In the genomic region with DNA sequence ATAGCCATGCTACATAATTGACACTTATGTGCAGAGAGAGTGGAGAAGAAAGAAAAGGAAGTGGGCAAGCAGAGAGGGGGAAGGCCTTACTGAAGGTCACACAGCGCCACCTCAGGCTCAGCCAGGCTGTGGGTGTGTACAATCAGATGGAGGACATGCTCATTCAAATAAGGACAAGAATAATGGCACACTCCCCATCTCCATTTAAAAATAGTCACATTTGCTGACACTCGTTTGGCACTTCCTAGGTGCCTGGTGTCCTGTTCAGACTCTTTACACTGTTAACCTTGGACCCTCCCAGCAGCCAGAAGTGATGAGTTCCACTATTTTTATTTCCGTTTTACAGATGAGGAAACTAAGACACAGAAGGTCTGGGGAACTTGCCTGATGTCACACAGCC, we compare ENCODE assay signal across 8 mouse cellular contexts. TPM values are rescaled to one million over a fixed set of nuclear protein-coding genes. Genes with fewer than 3 reads are reported as not detected.
DNase-seq lines count a peak whose midpoint lies in the region; ATAC-seq and TF ChIP-seq lines count a peak whose summit lies in the region.

No protein-coding gene starts in this region.

- 30% methylated on average over 3 of the region's 3 CpGs for WGBS in heart, embryonic 13.5 days
- WGBS in limb, embryonic 15.5 days = 55% methylated on average over 3 of the region's 3 CpGs
- WGBS in midbrain, embryonic 15.5 days = 48% methylated on average over 3 of the region's 3 CpGs

- peak; percentile 53 for TF ChIP-seq CTCF in gastrocnemius, adult 2 months (IDR thresholded peaks at IDR 0.05)

- intact Hi-C loops in gastrocnemius, adult 2 months (cut with DNase I) = loop anchor here (2.0 to 5.0 kb wide), 3 partner anchors 62 to 156 kb away; no protein-coding TSS in a partner anchor
- intact Hi-C loops in gastrocnemius, postnatal 36 days (cut with DNase I) = loop anchor here (2.0 kb wide), 1 partner anchor 106 kb away; no protein-coding TSS in a partner anchor

- peak; percentile 27 for ATAC-seq in common myeloid progenitor, adult 5-6 weeks (replicated peaks; ENCODE audit: low read depth, poor library complexity, severe bottlenecking)
- no peak for ATAC-seq in heart, embryonic 13.5 days (ENCODE audit: extremely low read depth, insufficient number of reproducible peaks, low FRiP score, low TSS enrichment)
- no peak for ATAC-seq in limb, embryonic 15.5 days (ENCODE audit: insufficient number of reproducible peaks, low FRiP score, low TSS enrichment, low read depth)
- ATAC-seq in midbrain, embryonic 15.5 days (replicated peaks) = 0 out of 2 replicates have a peak, but pooled peaks have one; percentile 0

- no peaks in the 10 kb centered on the region for H3K9me3 ChIP-seq in heart, embryonic 13.5 days
- H3K9me3 ChIP-seq in limb, embryonic 15.5 days = no peaks in the 10 kb centered on the region
- H3K9me3 ChIP-seq in midbrain, embryonic 15.5 days = no peaks in the 10 kb centered on the region

- H3K36me3 ChIP-seq in heart, embryonic 13.5 days = no peaks in the 10 kb centered on the region
- no peaks in the 10 kb centered on the region for H3K36me3 ChIP-seq in limb, embryonic 15.5 days
- no peaks in the 10 kb centered on the region for H3K36me3 ChIP-seq in midbrain, embryonic 15.5 days (replicated peaks)

- H3K27ac ChIP-seq in gastrocnemius, adult 2 months = peak overlapping the region; percentile 99
- H3K27ac ChIP-seq in heart, embryonic 13.5 days (replicated peaks) = peak overlapping the region; percentile 94
- H3K27ac ChIP-seq in limb, embryonic 15.5 days = peak overlapping the region; percentile 85
- peak overlapping the region; percentile 96 for H3K27ac ChIP-seq in midbrain, embryonic 15.5 days

- H3K9ac ChIP-seq in heart, embryonic 13.5 days = peak overlapping the region; percentile 98
- 0 out of 2 replicates have a peak overlapping the region, but pooled peaks have one; percentile 31 for H3K9ac ChIP-seq in limb, embryonic 15.5 days
- H3K9ac ChIP-seq in midbrain, embryonic 15.5 days = no peak overlapping the region

- peaks cover 63% of the 10 kb centered on the region for H3K4me1 ChIP-seq in heart, embryonic 13.5 days
- H3K4me1 ChIP-seq in limb, embryonic 15.5 days = peaks cover 52% of the 10 kb centered on the region
- H3K4me1 ChIP-seq in midbrain, embryonic 15.5 days = peaks cover 38% of the 10 kb centered on the region

- H3K27me3 ChIP-seq in heart, embryonic 13.5 days (replicated peaks) = peaks cover 7% of the 10 kb centered on the region
- H3K27me3 ChIP-seq in limb, embryonic 15.5 days = no peaks in the 10 kb centered on the region
- no peaks in the 10 kb centered on the region for H3K27me3 ChIP-seq in midbrain, embryonic 15.5 days (replicated peaks)

- peak overlapping the region; percentile 94 for H3K4me2 ChIP-seq in heart, embryonic 13.5 days
- peak overlapping the region; percentile 94 for H3K4me2 ChIP-seq in limb, embryonic 15.5 days
- H3K4me2 ChIP-seq in midbrain, embryonic 15.5 days = peak overlapping the region; percentile 72

- peak; percentile 72 for DNase-seq in gastrocnemius, adult 2 months
- DNase-seq in gastrocnemius, postnatal 36 days = no peak
- DNase-seq in thymus, postnatal 10 days (ENCODE audit: low spot score in 2 of 2) = peak; percentile 43 to 46
- no peak for DNase-seq in cerebellum, adult 8-10 months

- H3K4me3 ChIP-seq in gastrocnemius, adult 2 months = peak overlapping the region; percentile 99
- H3K4me3 ChIP-seq in heart, embryonic 13.5 days = peak overlapping the region; percentile 91
- H3K4me3 ChIP-seq in limb, embryonic 15.5 days = peak overlapping the region; percentile 95; the same call in 1 of the 2 replicates
- H3K4me3 ChIP-seq in midbrain, embryonic 15.5 days = no peak overlapping the region

RNA-seq across cellular contexts. Expression of a gene that starts 0.7 kb away (rescaled TPM):
- total RNA-seq in gastrocnemius, adult 2 months (2021) = 10 to 100 TPM; 67.0 to 91.9 TPM
- 10 to 100 TPM; 66.3 to 70.0 TPM for total RNA-seq in gastrocnemius, postnatal 36 days (2021)
- total RNA-seq in common myeloid progenitor, adult 5-6 weeks (2017) = 30.3 and 37.1 TPM in 2 replicates
- polyA plus RNA-seq in heart, embryonic 13.5 days (2015; fragmentation: Nextera tagmentation; extraction: Ambion mirVana) = 59.4 and 60.0 TPM in 2 replicates
- polyA plus RNA-seq in limb, embryonic 15.5 days (2015; fragmentation: Nextera tagmentation; extraction: Ambion mirVana) = 44.5 and 46.8 TPM in 2 replicates
- polyA plus RNA-seq in midbrain, embryonic 15.5 days (2015; fragmentation: Nextera tagmentation; extraction: Ambion mirVana) = 117 and 123 TPM in 2 replicates

Comparison
In these comparisons a context has a peak if more than half of its experiments do, and no peak if none do; other contexts are left out.
1. DNase-seq: peak in gastrocnemius, adult 2 months (single experiment) and thymus, postnatal 10 days (2 of 2); none in gastrocnemius, postnatal 36 days (0 of 2) and cerebellum, adult 8-10 months (single experiment).
2. ATAC-seq: peak in common myeloid progenitor, adult 5-6 weeks (single experiment) and midbrain, embryonic 15.5 days (single experiment); none in heart, embryonic 13.5 days (single experiment) and limb, embryonic 15.5 days (single experiment).
3. Peak in every context shown above with its lines, with median percentiles within 50 percentile points of each other: H3K27ac ChIP-seq and H3K4me2 ChIP-seq.